Mouse (Mus musculus): ENCODE measurements around the gene Olfr1023.

- no peak for TF ChIP-seq EP300 (IDR thresholded peaks at IDR 0.05; ENCODE audit: low read depth)
- no peak for TF ChIP-seq CTCF (IDR thresholded peaks at IDR 0.05; ENCODE audit: low read depth)
Observed at GRCm38 (mm10) chr2:85845383-85845782, 40.1 kb upstream of the Olfr1023 start, which contains the start of gene Olfr1019.

Measured in liver, embryonic 14.5 days (tissue).